Mouse (Mus musculus) cerebellum, postnatal 10 days (tissue): ENCODE measurements at regions not wholly inside any gene's neighbourhood (a gene's known extent, or its start where the extent isn't known, plus 50 kb on each side); places are given as distances from the start of the nearest gene placed in this dataset.
"Not testable (repeated sequence)": the region's sequence is repeated elsewhere in the genome, so short reads cannot be mapped to it uniquely, and the experiment has no call there.

Experiments used
- DNase-seq, 2 experiments: peaks; one replicate each; pipeline ENCODE4 v3.0.0; 2021; ENCODE audit warnings: mixed read lengths in 2 of 2

GRCm38 (mm10) chr1:7388627-7389026, 2580.9 kb downstream of the Gm37988 start:
- no peak for DNase-seq

DNA sequence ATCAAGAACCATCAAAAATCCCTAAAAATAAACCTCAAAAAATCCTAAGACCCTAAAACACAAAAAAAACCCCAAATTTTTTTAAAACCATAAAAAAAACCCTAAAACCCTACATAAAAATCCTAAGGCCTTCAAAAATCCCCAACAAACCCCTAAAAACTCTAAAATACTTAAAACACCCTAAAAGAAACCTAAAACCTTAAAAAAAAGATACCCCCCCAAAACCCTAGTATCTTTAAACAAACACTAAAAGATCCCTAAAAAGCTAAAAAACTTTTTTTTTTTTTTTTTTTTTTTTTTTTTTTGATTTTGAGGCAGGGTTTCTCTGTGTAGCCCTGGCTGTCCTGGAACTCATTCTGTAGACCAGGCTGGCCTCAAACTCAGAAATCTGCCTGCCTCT, 2585.8 kb downstream of the Gm37988 start:
- no peak for DNase-seq

- no peak for DNase-seq
These were observed 2586.5 kb downstream of the Gm37988 start for GRCm38 (mm10) chr1:7394161-7394560.

- no peak for DNase-seq
These were observed 2587.8 kb downstream of the Gm37988 start for GRCm38 (mm10) chr1:7395527-7395926.

DNA sequence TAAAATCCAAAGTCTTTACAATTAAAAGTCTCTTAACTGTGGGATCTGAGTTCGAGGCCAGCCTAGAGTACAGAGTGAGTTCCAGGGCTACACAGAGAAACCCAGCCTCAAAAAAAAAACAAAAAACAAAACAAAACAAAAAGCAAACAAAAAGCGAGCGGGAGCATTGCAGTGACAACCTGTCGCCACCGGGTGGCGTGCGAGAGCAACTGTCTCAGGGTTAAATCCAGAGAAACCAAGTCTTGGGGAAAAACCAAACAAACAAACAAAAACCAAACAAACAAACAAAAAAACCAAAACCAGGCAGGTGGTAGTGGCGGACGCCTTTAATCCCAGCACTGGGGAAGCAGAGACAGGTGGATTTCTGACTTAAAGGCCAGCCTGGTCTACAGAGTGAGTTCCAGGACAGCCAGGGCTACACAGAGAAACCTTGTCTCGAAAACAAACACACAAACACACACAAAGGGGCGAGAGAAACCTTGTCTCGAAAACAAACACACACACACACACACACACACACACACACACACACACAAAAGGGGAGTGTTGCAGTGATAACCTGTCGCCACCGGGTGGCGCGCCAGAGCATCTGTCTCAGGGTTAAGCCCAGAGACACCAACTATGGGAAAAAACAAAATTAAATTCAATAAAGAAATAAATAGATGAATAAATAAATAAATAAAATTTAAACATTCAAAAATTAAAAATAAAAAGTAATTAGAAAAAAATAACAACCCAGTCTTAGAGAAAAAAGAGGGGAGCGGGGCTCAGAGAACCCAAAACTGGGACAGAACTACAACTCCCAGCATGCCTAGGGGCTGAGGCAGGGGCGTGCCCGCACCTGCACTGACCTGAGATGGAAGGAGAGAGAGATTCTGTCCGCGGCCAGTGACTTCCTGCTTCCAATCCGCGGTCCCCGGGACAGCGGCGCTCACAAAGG, 2589.4 kb downstream of the Gm37988 start:
- peak; percentile 33 to 95 for DNase-seq

GRCm38 (mm10) chr1:7397807-7398446, 2590.2 kb downstream of the Gm37988 start:
- peak; percentile 100 for DNase-seq

GRCm38 (mm10) chr1:7398678-7399218, 2591.1 kb downstream of the Gm37988 start:
- peak; percentile 10 to 14 for DNase-seq

- not testable (repeated sequence) for DNase-seq
These were observed 2598.0 kb downstream of the Gm37988 start for GRCm38 (mm10) chr1:7405651-7406050.

DNA sequence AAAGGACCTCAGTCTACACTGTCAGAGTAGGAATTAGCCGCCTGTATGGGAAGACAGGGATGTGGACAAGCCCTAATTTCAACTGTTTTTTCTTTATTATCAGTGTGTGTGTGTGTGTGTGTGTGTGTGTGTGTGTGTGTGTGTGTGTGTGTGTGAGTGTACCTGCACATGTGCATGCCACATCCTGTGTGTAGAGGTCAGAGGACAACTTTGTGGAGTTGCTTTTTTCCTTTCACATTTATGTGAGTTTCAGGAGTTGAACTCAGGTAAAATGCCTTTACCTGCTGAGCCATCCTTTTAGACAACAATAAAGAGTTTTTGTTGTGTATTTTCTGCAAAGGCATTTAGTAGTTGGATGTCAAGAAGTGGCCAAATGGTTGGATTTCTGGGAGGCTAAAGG, 2606.8 kb downstream of the Gm37988 start:
- no peak for DNase-seq

GRCm38 (mm10) chr1:7451660-7452155, 2644.0 kb downstream of the Gm37988 start:
- DNase-seq: no peak

DNA sequence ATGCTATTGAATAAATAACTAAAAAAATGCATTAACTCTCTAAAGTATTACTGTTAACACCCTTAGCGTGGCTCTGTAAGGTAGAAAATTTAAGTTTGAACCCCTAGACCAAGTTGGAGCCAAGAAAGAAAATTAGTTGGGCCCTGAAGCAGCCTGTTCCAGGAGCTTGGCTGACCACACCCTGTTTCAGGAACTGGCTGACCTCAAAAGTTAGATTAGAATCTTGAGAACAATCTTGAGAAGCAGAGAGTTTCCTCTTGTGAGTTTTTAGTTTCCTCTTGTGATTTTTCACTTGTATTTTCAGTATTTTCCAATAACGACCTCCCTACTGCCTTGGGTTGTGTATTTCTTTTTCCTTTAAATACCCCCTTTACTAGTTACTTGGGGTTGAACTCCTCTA, 2647.2 kb downstream of the Gm37988 start:
- DNase-seq: no peak

- no peak for DNase-seq
These were observed 2650.2 kb downstream of the Gm37988 start for GRCm38 (mm10) chr1:7457895-7458294.

DNA sequence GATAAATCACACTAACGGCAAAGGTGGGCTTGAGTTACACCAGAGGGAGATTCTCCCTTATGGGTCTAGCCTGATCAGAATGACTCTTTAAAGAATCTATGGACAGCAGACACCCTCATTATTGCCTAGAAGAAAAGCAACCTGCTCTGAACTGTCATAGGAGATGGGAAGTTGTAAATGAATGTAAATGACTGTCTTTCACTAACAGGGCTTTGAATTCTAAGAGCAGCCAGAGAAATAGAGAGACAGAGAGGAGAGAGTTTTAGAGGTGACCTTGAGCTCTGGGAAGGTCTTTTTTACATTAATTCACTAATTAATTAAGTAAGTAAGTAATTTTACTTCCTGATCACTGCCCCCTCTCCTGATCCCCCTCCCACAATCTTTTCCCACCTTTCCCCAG, 2686.4 kb downstream of the Gm37988 start:
- no peak for DNase-seq

DNA sequence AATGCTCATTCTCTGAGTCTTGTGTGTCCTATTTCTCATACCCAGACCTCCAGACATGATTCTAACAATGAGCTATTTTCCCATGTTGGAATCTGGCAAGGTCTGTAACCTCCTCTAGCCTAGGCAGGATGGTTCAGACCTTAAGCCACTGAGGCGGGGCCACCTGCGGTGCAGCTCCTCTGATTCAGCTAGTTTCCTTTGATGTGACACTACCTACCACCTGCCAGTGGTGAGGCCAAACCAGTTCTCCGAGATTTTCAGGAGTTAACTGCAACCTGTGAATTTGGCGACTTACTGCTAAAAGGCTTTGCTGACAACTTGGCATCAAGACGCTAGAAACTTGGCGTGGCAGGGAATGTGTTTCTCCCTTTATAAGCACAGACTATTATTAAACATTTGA, 2691.3 kb downstream of the Gm37988 start:
- no peak for DNase-seq

GRCm38 (mm10) chr1:7502363-7502762, 2694.7 kb downstream of the Gm37988 start:
- no peak for DNase-seq

DNA sequence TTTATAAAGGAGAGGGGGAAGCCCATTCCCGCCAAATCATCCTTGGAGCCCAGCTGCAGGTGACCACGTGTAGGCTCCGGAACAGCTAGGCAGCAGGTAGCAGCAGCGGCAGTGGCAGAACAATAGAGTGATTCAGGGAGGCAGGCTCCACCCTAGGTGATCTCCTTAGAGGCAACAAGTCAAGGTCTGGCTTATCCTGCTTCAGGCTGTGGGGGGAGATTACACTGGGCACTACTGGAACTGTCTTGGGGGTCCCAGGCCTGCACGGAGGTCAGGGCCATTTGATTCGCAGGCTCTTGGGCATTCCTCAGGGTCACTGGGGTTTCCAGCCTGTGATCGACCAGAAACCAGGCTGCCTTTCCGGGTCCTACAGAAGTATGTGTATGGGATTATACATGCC, 2711.1 kb downstream of the Gm37988 start:
- no peak for DNase-seq

- no peak for DNase-seq
These were observed 2725.8 kb downstream of the Gm37988 start for GRCm38 (mm10) chr1:7533506-7533905.

- no peak for DNase-seq
These were observed 2727.5 kb downstream of the Gm37988 start for GRCm38 (mm10) chr1:7535191-7535590.

GRCm38 (mm10) chr1:7543492-7543891, 2735.8 kb downstream of the Gm37988 start:
- DNase-seq: no peak

DNA sequence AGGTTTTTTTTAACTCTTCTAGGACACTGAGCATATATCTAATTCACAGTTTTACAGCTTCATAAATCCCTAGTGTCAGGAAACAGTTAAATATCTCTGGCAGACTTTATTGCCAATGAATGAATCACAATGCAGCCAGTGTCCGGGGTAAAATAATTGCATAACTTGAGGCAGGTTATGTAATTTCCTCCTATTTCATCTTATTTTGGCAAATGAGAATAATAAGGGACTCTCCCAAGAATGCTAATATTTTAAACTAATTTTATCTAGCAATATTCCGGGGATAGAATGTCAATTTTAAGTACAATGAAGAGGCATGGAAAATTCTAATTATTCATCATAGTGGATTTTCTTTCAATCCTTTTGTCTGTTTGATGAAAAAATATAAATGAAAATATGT, 2740.6 kb downstream of the Gm37988 start:
- DNase-seq: no peak

GRCm38 (mm10) chr1:7574787-7575186, 2767.1 kb downstream of the Gm37988 start:
- no peak for DNase-seq

DNA sequence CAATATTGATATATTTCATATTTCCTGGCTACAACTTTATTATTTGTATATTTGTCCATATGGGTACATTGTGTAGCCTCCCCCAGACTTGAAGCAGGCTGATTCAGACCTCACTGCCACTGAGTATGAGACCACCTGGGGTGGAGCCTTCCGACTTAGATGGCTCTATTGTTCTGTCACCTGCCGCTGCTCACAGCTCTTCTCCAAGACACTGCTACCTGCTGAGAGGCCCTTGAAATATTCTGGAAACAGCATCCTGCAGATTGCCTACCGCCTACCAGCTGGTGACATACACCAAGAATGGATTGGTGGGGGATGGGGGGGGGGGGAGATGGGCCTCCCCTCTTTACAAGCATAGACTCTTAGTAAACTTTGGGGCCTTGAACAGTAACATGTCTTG, 2778.7 kb downstream of the Gm37988 start:
- DNase-seq: no peak

DNA sequence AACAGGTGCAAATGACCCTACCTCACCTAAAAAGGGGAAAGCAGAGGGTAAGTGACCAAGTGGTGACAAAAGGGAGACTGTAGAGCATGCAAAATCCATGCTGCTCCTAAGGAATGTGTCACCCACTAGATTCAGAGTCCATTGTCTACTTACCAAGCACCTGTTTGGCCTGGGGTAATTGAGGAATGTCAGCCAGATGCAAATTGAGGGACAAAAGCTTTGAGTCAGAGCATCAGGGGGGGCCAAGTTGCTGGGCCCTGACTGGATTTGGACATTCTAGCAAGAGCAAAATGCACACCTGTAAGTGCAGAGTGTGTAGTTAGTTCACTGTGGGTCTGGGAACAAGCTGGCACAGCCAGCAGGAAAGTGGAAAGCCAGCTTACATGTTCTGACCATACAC, 2783.6 kb downstream of the Gm37988 start:
- DNase-seq: no peak
